Mouse (Mus musculus) WW6 (cell line): ENCODE measurements at regions not wholly inside any gene's neighbourhood (a gene's known extent, or its start where the extent isn't known, plus 50 kb on each side); places are given as distances from the start of the nearest gene placed in this dataset.
"Not testable (repeated sequence)": the region's sequence is repeated elsewhere in the genome, so short reads cannot be mapped to it uniquely, and the experiment has no call there.

Experiments
- DNase-seq: peaks from one replicate; pipeline ENCODE4 v3.0.0-alpha.2; 2013; ENCODE audit warnings: low read depth, low spot score

DNA sequence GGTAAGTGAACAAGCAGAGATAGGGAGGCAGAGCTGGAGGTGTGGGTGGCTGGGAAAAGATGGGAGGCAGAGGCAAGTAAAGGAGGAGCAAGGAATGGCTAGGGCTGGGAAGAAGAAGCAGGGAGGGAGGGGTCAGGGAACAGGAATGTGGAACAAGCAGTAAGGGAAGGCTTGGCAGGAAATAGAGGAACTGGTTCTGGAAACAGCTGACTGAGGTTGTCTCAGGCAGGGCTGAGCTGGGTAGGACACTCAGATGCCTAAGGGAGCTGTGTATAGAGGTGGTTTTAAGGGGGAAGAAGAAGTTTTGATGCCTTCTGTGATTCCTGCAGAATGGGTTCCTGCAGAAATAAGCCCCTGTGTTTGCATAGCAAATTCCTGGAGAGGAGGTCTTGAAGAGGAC is 92.7 kb downstream of the Nucb2 start:
- no peak for DNase-seq

DNA sequence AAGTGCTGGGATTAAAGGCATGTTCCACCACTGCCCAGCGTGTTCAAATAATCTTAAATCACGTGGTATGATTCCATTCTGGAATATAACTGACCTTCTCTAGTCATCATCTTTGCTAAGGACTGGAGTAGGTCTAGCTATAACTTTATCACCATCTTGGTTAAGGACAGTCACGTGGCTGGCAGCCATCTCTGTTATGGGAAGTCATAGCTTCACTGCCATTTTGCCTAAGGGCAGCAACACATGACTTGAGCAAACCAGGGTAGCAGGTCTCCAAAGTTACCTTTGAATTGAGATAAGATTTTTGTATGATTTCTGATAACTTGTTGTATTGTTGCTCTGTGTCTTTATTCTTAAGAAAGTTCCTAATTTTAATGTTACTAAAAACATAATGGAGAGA is 96.2 kb downstream of the Nucb2 start:
- DNase-seq = no peak

DNA sequence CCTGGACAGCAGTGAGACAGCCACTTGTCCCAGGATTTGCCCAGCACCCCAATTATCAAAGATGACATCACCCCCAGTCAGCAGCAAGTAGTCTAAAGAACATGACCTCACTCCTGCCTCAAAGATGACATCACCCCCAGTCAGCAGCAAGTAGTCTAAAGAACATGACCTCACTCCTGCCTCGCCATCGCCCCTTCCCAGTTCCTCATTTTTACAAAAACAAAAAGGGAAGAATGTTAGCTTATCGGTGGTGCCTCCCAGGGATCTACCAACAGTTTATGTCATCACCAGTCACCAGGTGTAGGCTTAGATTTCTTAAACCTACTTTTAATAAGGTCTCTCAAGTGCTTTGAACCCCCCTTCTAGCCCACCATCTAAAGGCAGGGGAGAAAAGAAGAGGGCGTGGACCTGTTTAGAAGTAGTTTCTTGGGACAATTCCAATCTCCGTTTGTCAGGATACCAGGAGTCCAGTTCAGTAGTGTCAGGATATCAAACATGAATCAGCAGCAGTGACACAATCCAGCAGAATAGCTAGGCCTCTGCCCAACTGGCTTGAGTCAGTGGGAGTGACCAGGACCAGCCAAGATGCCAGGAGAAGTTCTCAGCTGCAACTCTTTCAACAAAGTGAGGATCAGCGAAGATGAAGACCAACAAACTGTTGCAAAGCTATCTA is 99.1 kb downstream of the Nucb2 start:
- DNase-seq = no peak

- DNase-seq = no peak
Observed at GRCm38 (mm10) chr7:116603840-116604194, 99.6 kb downstream of the Nucb2 start.

DNA sequence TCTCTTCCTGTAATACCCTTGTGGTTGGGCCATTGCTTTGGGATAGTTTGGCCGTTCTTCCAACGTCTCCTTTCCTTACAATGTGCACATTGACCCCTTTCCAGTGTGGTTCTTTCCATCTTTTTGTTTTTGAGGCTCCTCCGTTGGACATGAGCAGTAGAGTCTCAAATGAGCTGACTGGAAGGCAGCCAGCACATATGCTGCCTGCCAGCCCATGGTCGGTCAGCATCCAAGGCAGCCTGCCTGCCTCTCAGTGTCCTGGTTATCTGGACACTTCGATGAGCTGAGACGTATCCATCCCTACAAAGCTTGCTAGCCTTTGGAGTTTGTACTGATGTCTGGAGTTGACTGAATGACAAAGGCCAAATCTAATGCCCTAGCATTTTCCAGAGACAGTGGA is 102.1 kb downstream of the Nucb2 start:
- DNase-seq = no peak

- no peak for DNase-seq
Observed at GRCm38 (mm10) chr7:116606751-116607483, 102.7 kb downstream of the Nucb2 start.

- no peak for DNase-seq
Observed at GRCm38 (mm10) chr7:116607628-116608225, 103.6 kb downstream of the Nucb2 start.

DNA sequence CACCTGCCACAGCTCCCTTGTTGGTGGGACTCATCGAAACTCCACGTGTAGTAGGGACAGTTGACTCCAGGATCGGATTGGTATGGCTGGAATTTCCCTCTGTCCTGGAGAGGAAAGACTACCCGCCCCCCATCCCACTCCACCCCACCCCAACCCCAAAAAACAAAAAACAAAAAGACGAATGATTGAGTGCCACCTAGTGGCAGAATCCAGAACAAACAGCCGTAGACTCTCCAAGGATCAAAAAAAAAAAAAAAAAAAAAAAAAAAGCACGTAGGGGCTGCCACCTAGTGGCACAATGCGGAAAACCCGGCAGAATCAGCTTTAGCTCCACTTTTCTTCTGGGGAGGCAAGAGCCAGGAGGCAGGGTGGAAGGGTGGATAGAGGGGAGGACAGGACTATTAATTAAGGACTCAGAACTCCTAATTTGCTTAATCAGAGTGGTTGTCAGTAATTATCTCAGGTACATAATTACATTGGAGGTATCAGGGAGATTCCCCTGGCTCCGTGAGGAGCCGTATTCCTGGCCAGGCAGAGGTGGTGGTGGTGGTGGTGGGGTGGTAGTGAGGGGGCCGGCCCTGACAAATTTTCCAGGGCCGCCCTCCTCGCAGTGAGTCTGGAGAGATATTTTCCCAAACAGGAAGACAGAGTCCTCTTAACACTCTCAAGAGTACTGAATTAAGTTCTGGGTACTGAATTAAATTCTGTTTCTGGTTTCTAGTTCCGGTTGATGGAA is 104.3 kb downstream of the Nucb2 start:
- DNase-seq = peak; percentile 28

DNA sequence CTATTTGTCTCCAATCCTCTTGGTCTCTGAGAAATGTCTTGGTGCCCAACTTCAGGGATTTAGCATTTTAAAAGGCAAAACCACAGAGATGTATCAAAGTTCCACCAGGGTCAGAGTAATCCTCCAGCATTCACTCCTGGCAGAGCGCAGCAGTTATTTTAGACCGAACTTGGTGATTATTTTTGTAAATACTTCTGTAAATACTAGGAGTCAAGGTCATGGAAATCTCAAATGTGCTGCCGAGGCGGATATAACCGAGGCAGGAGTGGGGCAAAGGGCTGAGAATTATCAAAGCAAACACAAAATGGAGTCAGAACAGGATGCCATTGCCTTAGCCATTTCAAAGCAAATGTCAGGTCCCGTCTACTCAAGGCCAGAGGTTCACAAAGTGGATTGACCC is 105.2 kb downstream of the Nucb2 start:
- DNase-seq = no peak

DNA sequence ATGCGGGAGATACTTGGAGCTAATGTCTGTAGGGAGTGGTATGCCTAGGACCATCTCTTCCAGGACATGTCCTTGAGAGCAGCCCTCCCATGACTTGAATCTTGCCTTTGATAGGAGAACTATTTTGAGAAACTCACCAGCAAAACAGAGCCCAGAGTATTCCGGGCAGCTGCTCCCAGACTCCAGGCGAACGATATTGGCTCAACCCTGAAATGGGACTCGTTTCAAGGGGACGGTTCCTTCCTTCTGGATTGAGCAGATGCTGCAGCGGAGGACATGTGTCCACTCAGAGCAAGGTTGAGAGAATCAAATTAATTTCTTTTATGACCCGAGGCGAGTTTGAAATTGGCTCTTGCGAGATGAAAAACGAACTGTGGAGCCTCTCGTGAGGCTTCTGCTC is 105.7 kb downstream of the Nucb2 start:
- DNase-seq = no peak

DNA sequence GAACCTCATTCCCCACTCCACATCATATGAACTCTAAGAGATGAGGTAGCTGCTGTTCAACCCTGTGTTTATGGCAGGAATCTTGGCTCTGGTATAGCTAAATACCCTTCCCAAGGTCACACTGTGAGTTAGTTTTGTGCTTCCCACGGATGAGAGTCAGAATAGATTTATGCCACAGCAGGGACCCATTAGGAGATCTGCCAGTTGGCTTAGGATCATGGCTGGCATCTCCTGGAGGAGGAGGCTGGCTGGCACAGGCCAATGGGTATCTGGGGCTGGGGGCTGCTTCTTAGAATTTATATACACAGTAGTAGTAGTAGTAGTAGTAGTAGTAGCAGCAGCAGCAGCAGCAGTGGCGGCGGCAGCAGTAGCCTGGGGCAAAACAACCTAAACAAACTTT is 111.8 kb downstream of the Nucb2 start:
- DNase-seq = no peak

GRCm38 (mm10) chr7:116619636-116620035 is 115.5 kb downstream of the Nucb2 start:
- no peak for DNase-seq

GRCm38 (mm10) chr7:116620381-116620780 is 116.2 kb downstream of the Nucb2 start:
- DNase-seq = no peak

GRCm38 (mm10) chr7:116633210-116633609 is 129.0 kb downstream of the Nucb2 start:
- no peak for DNase-seq

DNA sequence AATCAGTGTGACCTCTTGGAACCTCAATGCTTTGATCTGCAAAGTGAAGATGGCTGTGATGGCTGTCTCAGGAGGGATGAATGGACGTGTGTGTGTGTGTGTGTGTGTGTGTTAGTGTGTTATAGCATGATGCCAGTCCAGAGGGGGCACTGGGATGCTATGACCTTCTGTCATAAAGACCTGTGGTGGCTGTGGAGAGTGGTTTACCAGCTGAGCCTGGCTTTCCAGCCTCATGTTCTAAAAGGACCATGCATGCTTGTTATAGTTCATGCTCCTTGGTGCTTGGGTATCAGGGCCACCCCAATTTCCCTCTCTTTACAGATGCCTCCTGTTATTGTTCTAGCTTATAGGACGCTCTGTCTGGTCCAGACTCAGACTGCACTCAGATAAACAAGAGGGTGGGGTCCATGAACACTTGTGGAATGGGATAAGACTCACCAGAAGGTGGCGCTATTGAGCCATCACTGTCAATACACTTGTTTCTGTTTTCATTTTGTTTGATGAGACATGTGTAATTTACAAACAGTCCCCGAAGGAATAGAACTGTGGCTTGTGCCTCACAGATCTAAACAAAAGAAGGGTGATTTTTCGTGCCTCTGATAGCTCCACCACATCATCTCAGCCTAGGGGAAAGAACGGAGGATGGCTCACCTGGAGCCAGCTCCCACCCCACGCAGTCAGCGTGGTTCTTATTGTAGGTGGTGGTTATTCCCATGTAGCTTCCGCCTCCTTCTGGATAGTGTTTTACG is 140.9 kb downstream of the Nucb2 start:
- peak; percentile 28 for DNase-seq

DNA sequence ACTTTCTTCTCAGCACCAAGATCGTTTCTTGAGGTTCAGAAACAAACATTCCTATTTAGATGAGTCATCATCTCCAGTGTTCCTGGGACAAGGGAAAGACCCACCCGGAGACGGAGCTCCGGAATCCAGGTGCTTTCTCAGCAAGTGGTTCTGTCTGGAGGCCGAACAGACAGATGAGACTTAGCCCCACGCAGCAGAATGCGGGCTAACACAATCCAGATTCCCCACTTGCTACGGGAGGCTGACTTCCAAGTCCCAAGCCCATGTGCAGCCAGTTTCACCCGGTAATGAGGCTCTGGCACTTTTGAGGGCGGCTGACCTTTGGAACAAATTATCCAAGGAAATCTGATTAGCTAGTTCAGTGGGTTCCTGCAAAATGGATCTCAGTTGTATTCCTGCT is 150.3 kb downstream of the Nucb2 start:
- DNase-seq = no peak

GRCm38 (mm10) chr7:116657040-116657439 is 152.9 kb downstream of the Nucb2 start:
- not testable (repeated sequence) for DNase-seq

GRCm38 (mm10) chr7:116665581-116665980 is 161.4 kb downstream of the Nucb2 start:
- no peak for DNase-seq

GRCm38 (mm10) chr7:116674199-116675019 is 170.2 kb downstream of the Nucb2 start:
- no peak for DNase-seq

- no peak for DNase-seq
Observed at GRCm38 (mm10) chr7:116676696-116677095, 172.5 kb downstream of the Nucb2 start.

DNA sequence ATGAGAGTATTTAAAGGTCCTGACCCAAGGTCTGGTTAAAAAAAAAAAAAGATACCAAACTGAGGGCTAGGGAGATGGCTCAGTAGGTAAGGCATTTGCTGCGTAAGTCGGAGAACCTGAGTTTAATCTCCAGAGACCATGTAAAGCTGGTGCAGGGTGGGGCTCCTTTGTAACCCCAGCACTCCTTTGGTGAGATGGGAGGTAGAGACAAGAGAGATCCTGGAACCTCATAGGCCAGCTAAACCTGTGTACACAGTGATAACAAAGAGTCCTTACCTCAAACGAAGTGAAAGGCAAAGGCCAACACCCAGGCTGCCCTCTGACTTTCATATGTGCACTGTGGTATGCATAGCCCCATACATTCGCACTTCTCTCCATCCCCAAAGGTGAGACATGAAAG is 175.0 kb downstream of the Nucb2 start:
- no peak for DNase-seq
